Mouse (Mus musculus): ENCODE measurements around the gene Hivep3.
A peak's percentile ranks its signal among the peaks of the same experiment; 100 is the strongest.

The Hivep3 gene

DNA sequence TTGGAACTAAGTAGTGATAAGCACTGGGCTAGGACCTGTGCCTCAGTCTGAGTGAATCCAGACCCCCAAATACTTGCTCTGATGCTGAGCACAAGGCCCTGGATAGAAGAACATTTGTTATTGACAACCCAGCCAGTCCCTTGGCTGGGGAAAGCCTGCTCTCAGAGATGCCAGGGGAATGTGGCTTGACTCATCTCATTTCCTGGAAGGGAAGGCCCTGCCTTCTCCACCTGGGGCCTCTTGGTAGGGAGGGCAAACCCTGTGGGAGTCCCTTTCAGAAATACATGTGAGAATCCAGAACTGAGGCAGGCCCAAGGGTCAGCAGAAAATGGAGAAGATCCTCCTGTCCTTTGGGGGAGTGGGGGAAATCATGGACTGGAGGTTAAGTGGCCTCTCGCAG is 294.1 kb downstream of the Hivep3 start:
- DNase-seq = no peak

DNA sequence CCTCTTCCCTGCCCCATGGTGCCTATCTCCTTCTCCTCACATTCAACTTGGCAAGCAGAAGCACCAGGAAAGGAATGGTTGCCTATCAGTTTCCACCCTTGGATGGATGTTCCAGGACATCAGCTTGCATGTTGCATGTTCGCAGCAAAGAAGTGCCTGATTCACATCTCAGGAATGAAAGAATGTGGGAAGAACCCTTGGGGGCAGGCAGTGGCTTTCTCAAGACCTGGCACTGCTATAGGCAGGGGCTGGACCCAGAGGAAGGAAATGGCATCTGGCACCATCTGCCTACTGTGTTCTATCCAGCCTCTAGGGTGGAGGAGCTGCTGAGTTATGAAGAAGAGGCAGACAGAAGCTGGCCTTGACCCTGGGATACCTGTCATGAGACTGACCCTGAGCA is 296.4 kb downstream of the Hivep3 start:
- no peak for DNase-seq

DNA sequence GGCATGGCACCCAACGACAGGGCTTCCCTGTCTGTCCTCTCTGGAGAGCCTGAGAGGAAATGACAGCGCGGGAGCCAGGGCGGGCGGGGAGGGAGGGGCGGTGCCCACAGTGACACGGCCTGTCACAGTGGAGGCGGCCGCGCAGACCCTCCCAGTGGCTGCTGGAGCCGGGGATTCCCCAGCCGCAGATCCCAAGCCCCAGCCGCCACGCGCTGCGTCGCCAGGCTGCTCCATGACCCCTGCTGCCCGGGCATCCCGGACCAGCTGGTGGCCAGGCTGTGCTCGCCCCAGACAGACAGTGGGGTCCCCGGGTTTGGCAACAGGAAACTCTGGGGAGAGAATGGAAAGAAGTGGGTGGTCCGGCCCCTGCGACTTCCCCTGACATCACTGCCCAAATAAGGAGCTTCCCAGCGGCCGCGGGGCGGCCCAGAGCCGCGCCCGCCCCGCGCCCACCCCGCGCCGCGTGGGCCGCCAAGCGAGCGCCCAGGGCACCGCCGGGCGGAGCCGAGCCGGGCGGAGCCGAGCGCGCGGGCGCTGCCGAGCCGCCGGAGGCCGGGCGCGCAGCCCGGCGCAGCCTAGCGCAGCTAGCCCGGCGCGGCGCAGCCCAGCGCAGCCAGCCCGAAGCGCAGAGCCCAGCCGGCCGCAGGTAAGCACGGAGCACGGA is 298.9 kb downstream of the Hivep3 start:
- DNase-seq = peak; percentile 47 to 78

DNA sequence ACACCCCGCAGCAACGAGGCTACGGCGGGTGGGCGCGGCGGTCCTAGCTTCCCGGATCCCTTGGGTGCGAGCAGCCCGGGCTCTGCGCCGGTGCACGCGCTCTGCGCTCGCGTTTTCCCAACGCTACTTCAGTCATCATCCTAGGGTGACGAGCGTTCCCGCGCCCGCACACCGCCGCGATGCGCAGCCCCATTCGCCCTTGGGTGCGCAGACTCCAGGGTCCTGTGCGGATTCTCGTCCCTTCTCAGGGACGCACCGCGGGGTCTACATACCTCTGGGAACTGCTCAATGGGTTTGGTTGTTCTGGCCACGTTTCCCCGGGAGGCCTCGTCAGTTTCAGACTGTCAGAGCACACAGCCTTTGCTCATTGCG is 299.4 kb downstream of the Hivep3 start:
- DNase-seq = no peak

DNA sequence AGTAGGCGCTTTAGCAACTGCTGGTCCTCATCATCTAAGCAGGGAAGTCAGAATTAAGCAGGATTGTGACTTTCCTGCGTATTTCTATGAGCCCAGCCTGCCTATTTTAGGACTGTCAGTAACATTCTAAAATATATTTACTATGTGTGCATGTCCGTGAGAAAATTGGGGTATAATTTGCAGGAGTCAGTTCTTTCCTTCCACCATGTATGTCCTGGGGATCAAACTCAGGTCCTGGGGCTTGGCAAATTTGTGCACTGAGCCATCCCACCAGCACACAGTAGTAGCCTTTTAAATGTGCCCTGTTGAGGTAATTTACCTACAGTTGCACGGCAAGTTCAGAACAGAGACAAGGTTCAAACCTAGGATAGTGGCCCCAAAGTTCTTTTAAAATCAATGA is 302.7 kb downstream of the Hivep3 start:
- DNase-seq = no peak

DNA sequence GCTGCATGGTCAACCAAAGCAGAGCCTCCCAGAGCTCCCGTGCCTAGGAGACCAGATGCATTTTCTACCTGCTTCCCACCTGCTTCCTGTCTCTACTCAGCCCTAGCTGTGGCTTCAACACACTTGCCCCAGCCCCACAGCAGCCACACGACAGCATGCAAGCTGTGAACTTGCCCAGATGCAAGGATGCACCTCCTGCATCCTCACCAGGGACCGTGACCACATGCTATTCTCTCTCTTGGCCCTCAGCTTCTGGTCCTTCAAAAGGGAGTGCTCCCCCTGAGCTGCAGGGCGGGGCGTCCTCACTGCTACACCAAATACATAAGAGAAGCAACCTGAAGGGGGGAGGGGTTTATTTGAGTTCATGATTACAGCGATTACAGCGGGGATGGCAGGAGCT is 303.4 kb downstream of the Hivep3 start:
- DNase-seq = no peak

DNA sequence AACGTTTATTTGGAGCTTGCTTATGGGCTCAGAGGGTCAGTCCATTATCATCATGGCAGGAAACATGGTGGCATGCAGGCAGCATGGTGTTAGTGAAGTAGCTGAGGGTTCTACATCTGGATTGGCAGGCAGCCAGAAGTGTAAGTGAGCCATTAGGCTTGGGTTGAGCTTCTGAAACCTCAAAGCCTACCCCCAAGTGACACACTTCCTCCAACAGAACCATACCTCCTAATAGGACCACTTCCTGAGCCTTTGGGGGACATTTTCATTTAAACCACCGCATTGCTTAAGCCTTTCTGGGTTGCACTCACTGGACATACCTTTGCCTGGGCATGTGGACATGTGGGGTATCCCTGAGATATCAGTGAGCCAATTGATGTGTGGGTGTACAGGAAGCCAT is 307.9 kb downstream of the Hivep3 start:
- no peak for DNase-seq

DNA sequence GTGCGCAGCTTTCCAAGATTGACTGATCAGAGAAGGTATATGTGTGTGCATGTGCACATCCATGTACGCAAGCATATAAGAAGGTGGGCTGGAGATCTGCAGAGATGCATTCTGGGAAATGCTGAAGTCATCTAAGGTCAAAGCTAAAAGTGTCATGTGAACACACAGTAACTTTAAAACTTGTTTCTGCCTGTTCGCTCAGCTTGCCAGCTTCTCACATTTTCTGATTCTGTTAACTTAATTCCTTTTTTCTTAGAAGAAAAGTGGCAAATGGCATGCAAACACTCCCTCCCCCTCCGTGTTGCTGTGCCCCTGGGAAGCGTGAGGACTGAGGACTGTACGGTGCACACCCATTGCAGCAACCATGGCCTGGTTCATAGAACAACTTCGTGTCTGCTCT is 308.9 kb downstream of the Hivep3 start:
- no peak for DNase-seq

DNA sequence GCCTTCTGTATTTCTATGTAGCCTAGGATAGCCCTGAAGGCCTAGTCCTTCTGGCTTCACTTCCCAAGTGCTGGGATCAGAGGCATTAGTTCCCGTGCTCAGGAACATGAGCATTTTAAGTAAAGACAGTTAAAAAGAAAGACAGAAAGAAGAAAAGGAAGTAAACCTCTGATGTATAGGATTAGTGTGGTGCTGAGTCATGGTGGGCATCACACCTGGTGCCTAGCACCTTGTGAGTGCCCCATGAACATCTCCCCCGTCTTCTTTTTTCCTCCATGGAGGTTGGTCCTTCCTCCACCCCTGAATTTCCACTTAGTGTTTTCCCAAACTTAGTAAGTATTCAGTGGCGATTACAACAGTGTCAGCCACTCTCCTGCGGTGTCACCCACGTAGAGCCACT is 311.0 kb downstream of the Hivep3 start:
- DNase-seq = no peak

DNA sequence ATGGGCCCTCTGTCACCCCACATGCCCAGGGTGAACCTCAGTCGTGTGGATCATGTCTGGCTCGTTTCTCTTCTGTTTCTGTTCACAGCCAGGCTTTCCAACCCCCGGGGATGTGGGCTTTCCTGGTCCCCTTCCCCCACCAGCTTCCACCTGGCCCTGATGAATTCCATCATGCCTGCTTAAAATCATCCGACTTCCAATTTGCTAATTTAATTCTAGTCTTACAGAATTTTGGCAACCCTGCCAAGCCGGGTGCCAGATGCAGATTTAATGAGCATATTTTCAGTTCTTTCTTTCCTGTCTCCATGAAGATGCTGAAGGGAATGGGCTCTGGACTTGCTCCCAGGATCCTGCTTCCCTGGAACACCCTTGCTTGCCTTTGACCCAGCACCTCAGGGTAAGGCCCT is 311.6 kb downstream of the Hivep3 start:
- no peak for DNase-seq

DNA sequence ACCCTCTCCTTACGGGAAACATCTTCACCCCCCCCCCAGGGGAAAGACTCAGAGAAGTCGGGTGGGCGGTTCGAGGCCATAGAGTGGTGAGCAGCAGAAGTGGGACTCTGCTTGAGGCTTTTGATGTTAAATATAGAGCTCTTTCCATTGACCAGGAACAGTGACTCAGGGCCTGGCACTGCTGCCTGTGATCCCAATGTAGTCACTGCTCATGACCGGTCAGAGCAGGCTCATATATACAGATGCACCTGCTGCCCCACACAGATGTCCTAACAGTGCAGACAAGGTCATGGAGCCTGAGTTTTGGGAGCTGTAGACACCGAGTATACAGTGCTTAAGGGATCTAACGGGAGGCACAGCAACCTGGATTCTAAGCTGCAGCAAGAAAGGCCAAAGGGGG is 312.3 kb downstream of the Hivep3 start:
- no peak for DNase-seq

DNA sequence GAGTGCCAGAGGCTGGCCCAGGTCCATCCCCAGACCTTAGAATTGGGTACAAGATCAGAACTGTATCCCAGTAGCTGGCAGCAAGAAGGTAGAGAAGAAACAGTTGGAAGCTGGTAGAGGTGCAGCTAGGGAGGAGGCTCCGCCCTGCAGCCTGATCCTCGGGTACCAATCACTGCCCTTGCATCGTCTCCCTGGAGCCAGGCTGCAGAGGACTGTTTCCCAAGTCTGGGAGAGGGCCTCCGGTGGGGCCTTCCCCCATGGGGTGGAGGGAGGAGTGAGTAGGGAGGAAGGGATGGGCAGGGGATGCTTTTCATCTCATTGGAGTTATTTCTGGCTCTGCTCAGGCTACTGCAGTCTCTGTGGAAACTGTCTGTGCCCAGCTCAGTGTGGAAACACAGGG is 313.5 kb downstream of the Hivep3 start:
- no peak for DNase-seq

DNA sequence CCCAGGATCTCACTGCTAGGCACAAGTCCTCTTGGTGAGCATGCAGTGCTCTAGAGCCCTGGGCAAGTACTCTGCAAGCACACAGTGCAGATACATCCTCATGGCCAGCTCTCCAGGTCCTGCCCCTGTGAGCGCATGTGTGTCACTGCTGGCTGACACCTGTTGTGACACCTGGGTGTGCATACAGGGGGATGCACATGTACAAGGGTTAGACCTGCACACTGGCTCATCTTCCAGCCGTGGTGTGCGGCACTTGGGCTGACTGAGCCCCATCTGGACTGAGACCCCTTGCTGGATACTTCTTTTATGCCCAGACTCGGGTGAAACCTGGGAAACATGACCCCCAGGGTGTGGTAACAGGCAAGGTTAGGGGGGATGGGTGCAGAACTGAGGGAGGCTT is 314.7 kb downstream of the Hivep3 start:
- DNase-seq = no peak

DNA sequence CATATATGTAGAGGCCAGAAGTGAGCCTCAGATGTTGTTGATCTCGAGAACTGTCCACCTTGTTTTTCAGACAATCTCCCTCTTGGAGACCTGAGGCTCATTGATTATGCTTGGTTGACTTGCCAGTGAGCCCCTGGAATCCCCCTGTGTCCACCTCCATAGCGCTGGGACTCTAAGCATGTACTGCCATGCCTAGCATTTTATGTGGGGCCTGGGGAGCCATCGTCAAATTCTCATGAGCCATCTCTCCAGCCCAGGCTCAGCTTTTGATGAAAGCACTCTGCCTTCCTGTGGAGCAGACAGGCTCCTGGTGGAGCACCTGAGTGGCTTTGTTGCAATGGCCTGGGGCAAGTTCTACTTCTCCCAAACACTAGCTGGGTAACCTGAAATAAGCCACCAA is 316.3 kb downstream of the Hivep3 start:
- DNase-seq = no peak

DNA sequence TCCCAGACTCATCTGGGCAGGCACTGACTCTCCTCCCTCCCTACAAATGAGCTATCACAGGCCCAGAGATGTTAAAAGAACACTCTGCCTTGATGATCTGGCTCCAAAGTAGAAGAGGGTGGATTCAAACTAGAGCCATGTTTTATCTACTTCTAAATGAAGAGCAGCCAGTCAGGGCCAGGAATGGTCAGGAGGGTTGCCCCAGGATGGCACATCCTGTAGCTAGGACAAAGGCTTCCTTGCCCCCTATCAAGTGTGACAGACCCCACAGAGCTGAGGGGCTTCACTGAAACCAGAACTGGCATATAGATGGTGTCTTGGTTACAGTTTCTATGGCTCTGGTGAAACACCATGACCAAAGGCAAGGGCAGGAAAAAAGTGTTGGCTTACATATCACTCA is 318.9 kb downstream of the Hivep3 start:
- no peak for DNase-seq

DNA sequence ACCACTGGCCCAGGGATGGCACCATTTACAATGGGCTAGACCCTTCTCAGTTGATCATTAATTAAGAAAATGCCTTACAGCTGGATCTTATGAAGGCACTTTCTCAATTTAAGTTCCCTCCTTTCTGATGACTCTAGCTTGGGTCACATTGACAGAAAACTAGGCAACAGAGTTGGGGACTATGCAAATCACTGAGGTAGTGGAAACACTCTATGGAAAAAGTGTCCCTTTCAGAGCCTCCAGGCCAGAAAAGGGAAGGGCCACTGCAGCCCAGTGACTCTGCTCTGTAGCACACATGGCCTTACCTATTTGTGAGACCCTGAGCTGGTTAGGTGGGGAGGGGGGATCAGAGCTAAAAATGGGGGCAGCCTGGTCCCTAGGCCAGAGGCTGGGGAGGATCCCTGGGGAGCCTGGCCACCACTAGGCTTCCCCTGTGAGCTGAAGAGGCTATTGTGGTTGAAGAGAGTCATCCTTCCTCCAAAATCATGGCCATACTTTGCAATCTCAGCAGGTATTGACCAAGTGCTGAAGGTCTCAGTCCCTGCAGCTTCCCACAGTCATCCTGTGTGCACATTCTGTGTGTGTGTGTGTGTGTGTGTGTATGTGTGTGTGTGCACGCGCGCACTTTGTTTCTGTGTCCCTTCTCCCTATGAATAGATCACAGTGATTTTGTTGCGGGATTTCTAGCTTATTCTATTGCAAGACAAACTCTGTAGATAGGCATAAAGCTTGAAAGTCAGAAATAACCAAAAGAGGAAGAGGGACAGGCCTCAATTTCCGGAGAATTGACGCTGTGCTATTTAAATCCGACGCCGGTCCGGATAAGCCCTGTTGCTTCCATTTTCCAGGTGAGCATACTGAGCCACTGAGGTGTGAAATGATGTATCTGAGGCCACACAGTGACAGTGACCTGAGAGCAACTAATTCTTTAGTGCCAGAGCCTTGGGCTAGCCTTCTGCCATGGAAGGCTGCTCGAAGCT is 319.7 kb downstream of the Hivep3 start:
- no peak for DNase-seq

DNA sequence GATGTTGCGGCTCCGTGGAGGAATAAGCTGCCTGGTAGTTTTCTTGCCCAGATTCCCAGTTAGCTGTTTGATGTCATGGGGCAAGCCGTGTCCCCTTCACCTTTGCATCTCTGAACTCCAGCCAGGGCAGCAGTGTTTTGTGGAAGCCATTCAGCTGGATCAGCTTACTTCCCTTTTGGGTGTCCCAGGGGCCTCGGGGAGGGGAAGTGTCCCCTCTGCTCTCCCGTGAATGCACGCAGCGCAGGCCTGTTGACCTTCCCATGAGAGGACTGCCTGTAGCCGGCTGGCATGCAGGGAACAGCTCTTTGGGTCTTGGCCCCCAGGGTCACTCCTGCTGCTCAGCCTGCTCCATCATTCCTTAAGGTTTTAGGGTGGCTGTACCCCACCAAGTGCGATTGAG is 320.6 kb downstream of the Hivep3 start:
- no peak for DNase-seq

DNA sequence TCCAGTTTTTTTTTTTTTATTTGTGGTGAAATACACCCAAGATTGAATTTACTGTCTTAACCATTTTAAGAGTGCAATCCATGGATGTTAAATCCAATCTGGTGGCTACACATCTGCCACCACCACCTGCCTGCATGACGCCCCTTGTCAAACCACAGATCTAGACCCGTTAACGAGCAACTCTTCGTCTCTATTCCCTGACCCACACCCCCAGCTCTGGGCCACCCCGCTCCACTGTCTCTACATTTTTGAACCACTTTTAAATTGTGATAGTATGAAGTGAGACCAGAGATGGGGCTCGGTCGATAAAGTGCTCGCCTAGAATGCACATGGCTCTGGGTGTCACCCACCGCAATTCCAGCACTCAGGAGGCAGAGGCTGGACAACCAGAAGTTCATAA is 322.9 kb downstream of the Hivep3 start:
- no peak for DNase-seq

DNA sequence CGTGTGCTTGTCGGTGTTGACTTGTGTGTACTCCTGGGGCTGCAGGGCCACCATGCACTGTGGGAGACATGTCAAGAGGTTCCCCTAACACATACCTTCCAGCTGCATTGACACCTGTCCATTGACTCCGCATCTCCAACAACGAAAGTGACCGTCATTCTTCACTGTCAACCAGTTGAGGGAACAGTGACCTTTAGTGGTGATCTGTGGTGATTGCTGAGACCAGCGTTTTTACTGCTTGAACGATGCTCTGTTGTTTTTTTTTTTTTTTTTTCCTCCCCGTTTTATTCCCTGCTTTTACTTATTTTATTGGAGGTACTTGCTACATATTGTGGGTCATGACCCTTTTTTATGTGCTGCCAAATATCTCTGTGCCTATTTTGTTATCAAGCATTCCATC is 323.9 kb downstream of the Hivep3 start:
- DNase-seq = no peak

DNA sequence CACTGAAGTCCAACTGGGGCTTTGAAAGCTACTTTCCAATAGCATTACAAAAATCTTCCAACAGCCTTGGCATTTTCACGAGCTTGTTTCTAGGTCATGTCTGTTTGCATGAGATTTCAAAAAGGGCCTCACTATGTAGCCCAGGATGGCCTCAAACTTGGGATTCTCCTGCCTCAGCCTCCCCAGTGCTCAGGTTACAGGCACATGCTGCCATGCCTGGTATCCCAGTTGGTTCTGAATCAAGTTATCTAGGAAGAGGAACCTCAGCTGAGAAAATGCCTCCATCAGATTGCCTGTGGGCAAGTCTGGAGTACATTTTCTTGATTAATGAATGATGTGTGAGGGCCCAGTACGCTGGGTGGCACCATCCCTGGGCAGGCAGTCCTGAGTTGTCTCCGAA is 324.6 kb downstream of the Hivep3 start:
- no peak for DNase-seq

DNA sequence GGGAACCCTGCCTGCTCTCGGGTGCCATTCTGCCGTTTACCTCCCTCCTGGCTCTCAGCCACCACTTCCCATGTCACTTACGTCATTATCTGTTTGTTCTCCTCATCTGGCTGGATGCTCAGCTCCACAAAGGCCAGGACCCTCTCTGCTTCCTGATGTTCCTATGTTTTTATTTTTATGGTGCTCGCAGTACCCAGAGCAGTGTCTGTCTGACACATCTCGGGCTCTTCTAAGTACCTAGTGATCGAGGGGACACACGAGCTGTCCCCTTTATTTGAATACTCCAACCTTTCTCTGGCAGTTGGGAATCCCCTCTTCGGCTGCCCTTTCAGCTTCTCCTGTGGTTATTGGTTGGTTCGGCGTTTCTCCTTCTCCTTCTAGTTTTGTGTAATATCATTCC is 325.2 kb downstream of the Hivep3 start:
- DNase-seq = no peak

DNA sequence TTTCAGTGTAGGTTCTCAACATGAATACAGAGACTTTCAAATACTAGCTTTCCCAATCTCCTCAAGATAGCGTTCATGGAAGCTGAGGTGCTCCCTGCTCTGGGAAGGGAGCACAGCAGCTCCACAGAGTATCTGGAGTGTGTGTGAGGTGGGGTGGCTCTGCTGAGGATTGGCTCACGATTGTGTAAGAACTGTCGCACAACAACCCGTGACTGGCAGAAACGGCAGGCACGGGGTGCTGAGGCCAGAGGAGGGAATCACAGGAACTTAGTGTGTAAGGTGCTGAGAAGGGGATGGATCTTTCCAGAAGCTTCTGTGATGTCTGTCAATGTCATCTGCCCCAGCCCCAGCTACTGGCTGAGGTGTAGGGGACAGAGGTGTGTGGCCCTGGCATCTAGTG is 328.1 kb downstream of the Hivep3 start:
- no peak for DNase-seq

DNA sequence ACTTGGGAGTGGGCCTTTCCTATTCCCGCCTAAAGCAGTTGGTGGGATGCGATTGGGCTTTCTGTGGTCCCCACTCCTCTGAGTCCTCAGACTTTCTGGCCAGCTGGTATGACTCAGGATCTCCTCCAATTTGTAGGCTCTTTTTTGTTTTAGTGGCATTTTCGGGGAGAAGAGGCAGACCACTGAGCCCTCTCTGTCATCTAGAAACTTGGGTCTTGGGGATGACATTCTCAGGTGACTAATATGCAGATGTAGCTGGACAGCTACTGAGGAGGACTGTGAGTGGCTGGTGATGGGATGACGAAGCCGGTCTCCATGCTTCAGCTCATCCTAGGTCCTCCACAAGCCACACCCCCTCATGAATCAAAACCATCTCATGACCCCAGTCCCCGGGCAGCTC is 328.6 kb downstream of the Hivep3 start:
- DNase-seq = no peak

DNA sequence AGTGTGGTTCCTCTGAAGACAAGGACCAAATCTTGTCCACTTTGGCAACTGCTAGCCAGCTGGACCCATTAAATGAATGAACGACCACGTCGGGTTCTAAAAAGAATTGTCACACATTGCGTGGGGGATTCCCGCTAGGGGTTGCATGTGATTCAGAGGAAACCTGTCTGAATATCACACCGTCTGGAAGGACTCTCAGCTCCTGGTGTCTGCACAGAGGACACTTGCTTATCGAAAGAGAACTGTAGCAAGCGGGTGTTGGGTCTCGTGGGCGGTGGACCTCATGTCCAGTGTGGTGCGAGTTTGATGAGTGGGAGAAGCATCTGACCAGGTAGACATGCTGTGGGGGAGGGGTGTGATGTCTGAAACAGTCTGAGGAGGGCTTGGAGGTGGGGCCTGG is 329.2 kb downstream of the Hivep3 start:
- no peak for DNase-seq

Data from cerebellum, adult 18-20 months (tissue).